Mouse (Mus musculus) liver, adult 10 weeks (tissue): ENCODE data around the gene Ado. TPM values are rescaled to one million over a fixed set of nuclear protein-coding genes. Genes with fewer than 3 reads are reported as not detected.

Experiments used
- polyA plus RNA-seq: library from polyadenylated mRNA; stranded (reverse); fragments of 350-450 nt; fragmentation: Illumina TruSeq; extraction: RNeasy Lipid Tissue Mini Kit (QIAGEN cat#74804); gene quantifications from one replicate; pipeline ENCODE4 v1.2.3, GENCODE M21; 2014; ENCODE audit warnings: low read depth, low replicate concordance

The Ado gene
- 11.8 TPM for polyA plus RNA-seq

GRCm38 (mm10) chr10:67548877-67549731, at the start of gene Ado:
TSS of gene Ado (minus strand) at chr10:67548955.

GRCm38 (mm10) chr10:67535256-67535655, 13.5 kb downstream of the Ado start, which contains the start of gene Egr2:
TSS of gene Egr2 (plus strand) at chr10:67535475.

Other genes starting within 250 kb of the Ado start
- gene Egr2, start 13.5 kb downstream of the Ado start, polyA plus RNA-seq, result not detected